Mouse (Mus musculus) ES-E14 (cell line): Measurements from ENCODE around the gene Cgnl1. TPM values are rescaled to one million over a fixed set of nuclear protein-coding genes. Genes with fewer than 3 reads are reported as not detected.

Experiments used
- DNase-seq: peaks from one replicate; pipeline ENCODE4 v3.0.0-alpha.2; 2013; ENCODE audit warnings: low read depth, low spot score
- H3K27ac ChIP-seq: 2 replicates; pipeline ENCODE4 v1.5.1; 2012; ENCODE audit warnings: low read depth, mild to moderate bottlenecking, low read length, moderate library complexity, mixed read lengths; ENCODE audit not compliant: poor library complexity, insufficient read depth, severe bottlenecking
- H3K36me3 ChIP-seq: 2 replicates; pipeline ENCODE4 v1.6.1; 2012; ENCODE audit warnings: mild to moderate bottlenecking, low read length, moderate library complexity, mixed read lengths; ENCODE audit not compliant: control insufficient read depth, poor library complexity, insufficient read depth, severe bottlenecking
- H3K4me1 ChIP-seq, 2 experiments: fragments of 150-350 bp in 1 of 2; sonication (generic) in 1 of 2; 2 replicates each; pipeline ENCODE4 v1.6.1; 2012; ENCODE audit warnings: low read length in 2 of 2, mild to moderate bottlenecking in 1 of 2, mixed read lengths in 1 of 2; ENCODE audit not compliant: control insufficient read depth in 2 of 2, insufficient read depth in 2 of 2, poor library complexity in 1 of 2
- H3K4me3 ChIP-seq, 2 experiments: fragments of 150-350 bp in 1 of 2; sonication (generic) in 1 of 2; 2 replicates each; pipeline ENCODE4 v1.5.1; 2012; ENCODE audit warnings: low read length in 2 of 2, low read depth in 1 of 2, mild to moderate bottlenecking in 1 of 2, mixed read lengths in 1 of 2; ENCODE audit not compliant: insufficient read depth in 1 of 2, poor library complexity in 1 of 2, severe bottlenecking in 1 of 2
- H3K9ac ChIP-seq: 2 replicates; pipeline ENCODE4 v1.6.1; 2012; ENCODE audit warnings: low read depth, mild to moderate bottlenecking, low read length, mixed read lengths; ENCODE audit not compliant: poor library complexity, insufficient read depth, severe bottlenecking
- H3K9me3 ChIP-seq: fragments of 150-350 bp; sonication (generic); 2 replicates; pipeline ENCODE4 v1.6.1; 2012; ENCODE audit warnings: low read depth, mild to moderate bottlenecking, low read length; ENCODE audit not compliant: control insufficient read depth, insufficient read depth
- CHD2 ChIP-seq: IDR thresholded peaks from 2 replicates; pipeline ENCODE4 v1.6.1; 2014; ENCODE audit warnings: mild to moderate bottlenecking, low read depth, low read length, inconsistent platforms
- HCFC1 ChIP-seq: IDR thresholded peaks from 2 replicates; pipeline ENCODE4 v1.6.1; 2012; ENCODE audit warnings: low read length, inconsistent platforms, borderline replicate concordance; ENCODE audit not compliant: insufficient read depth
- MAFK ChIP-seq: IDR thresholded peaks from 2 replicates; pipeline ENCODE4 v1.6.1; 2014; ENCODE audit warnings: mild to moderate bottlenecking, low read depth, low read length, inconsistent platforms; ENCODE audit not compliant: insufficient read depth
- ZC3H11A ChIP-seq: IDR thresholded peaks from 2 replicates; pipeline ENCODE4 v1.6.1; 2012; ENCODE audit warnings: low read depth, mild to moderate bottlenecking, inconsistent platforms, low read length, borderline replicate concordance
- ZNF384 ChIP-seq: IDR thresholded peaks from 2 replicates; pipeline ENCODE4 v1.6.1; 2012; ENCODE audit warnings: low read depth, low read length, inconsistent platforms
- in situ Hi-C, 2 experiments: fragments of 600-800 bp; cut with MboI; formaldehyde crosslinking; loops; one replicate each; pipeline ENCODE4 v1.15.1; 2025; ENCODE audit warnings: low sequenced_read_pairs in 2 of 2, inconsistent platforms in 1 of 2; ENCODE audit not compliant: unreplicated experiment in 2 of 2
- total RNA-seq: library from RNA; depleted of rRNA; stranded (reverse); fragments of 300-350 nt; gene quantifications from 2 replicates; pipeline ENCODE4 v1.2.3, GENCODE M21; 2012

Cgnl1 gene
- total RNA-seq, 1 experiment: 45.9 TPM

DNA sequence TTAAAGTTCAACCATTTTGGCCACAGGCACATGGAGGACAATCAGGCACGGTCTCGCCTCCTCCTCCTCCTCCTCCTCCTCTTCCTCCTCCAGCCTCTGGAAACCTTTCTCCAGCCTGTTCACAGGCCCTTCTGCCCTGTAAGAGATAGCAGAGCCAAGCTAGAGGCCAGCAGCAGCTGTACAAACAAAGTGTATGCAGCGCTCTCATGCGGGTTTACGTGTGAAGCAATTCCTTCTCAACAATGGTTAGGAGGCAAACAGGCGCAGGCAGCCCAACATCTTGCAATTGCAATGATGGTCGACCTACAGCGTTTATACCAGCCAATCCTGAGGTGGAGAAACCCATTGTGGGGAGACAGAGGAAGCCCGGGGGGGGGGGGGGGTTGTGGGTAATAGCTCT, 110.9 kb downstream of the Cgnl1 start:
- no peak for TF ChIP-seq CHD2
- TF ChIP-seq MAFK: no peak
- H3K27ac ChIP-seq: no peak overlapping the region
- no peaks in the 10 kb centered on the region for H3K4me1 ChIP-seq
- H3K9ac ChIP-seq: no peak overlapping the region
- H3K4me3 ChIP-seq: no peak overlapping the region
- H3K9me3 ChIP-seq: no peaks in the 10 kb centered on the region
- in situ Hi-C loops: no loop called here
- no peaks in the 10 kb centered on the region for H3K36me3 ChIP-seq
- DNase-seq: no peak

DNA sequence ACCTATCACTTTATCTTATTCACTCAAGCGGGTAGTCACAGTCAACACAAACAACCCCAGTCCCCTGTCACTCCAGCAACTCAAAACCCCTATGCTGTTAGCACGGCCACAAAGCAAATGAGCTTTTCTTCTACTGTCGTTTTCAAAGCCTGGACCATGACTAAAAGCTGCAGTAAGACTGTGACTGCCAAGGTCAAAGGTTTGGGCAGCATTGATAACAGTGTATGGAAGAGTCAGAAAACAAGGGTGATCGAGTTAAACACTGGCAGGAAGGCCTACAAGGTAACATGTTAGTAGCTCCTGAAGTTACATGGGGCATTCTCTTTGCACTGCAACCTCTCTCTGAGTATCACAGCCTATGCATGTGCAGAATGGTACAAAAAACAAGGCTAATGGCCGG, 111.7 kb downstream of the Cgnl1 start:
- no peak overlapping the region for H3K27ac ChIP-seq
- H3K9ac ChIP-seq: no peak overlapping the region
- TF ChIP-seq CHD2 (no peak), MAFK (no peak), HCFC1 (no peak), ZC3H11A (no peak), ZNF384 (no peak)
- H3K9me3 ChIP-seq: no peaks in the 10 kb centered on the region
- no peak for DNase-seq
- no peaks in the 10 kb centered on the region for H3K4me1 ChIP-seq
- in situ Hi-C loops: no loop called here
- H3K36me3 ChIP-seq: no peaks in the 10 kb centered on the region
- H3K4me3 ChIP-seq: no peak overlapping the region

DNA sequence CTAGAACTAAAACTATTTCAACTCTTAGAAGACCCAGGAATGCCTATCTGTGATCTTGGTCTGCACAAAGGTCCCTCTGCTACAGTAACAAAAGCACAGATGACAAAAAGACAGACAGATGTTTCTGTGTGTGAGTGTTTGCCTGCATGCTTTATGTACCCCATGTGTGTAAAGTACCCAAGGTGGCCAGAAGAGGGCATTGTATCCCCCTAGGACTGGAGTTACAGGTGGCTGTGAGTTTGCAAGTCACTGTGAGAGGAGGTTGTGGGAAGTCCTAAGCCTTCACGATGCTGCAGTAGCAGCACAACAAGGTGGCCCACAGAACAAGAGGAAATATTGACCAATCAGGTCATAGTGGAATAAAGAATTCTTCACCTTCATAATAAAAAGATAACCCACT, 114.2 kb downstream of the Cgnl1 start:
- no peak overlapping the region for H3K27ac ChIP-seq
- H3K9ac ChIP-seq: no peak overlapping the region
- in situ Hi-C loops: no loop called here
- H3K4me1 ChIP-seq: no peaks in the 10 kb centered on the region
- no peaks in the 10 kb centered on the region for H3K9me3 ChIP-seq
- no peak overlapping the region for H3K4me3 ChIP-seq
- no peak for DNase-seq
- TF ChIP-seq MAFK (no peak), ZNF384 (no peak), HCFC1 (no peak), ZC3H11A (no peak), CHD2 (no peak)
- H3K36me3 ChIP-seq: no peaks in the 10 kb centered on the region

DNA sequence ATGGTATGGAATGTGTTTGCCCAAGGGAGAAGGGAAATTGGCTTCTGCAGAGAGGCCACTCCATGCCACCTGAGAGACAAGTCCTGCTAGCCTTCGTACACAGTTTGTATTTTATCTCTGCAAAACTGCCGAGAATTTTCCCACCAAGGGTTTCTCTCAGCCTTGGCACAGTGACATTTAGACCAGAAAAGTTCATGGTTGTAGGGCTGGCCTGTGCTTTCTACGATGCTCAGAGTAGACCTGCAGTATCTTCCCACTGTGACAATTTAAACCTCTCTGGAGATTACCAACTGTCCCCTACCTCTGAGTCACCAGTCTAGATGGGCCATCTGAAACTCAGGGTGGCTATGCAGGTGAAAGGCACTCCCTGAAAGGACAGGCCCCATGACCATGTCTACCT, 116.5 kb downstream of the Cgnl1 start:
- in situ Hi-C loops: no loop called here

DNA sequence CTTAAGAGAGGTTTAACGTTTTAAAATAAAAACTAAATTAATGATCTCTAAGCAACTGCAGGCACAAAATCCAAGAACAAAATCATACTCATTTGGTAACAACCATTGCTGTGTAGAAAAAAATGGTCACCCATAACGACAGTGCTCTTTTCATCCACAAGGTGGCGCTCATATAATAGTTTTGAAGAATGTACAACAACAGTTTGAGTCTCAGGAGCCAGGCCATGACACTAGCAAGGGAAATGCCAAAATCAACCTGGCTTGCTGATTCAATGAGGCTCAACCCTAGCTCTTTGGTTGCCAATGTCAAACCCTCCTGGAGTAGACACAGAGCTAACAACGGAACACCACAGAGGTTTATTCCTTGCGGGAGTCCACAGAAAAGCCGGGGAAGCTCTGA, 125.3 kb downstream of the Cgnl1 start:
- in situ Hi-C loops: loop anchor here (5.0 to 10.0 kb wide), 3 partner anchors 129 to 161 kb away; partner anchors contain the start of gene Cgnl1 (in 1 of the 2)
- H3K9ac ChIP-seq: no peak overlapping the region
- no peak overlapping the region for H3K4me3 ChIP-seq
- peaks cover 0 to 2% of the 10 kb centered on the region in 2 experiments; a peak in 2 of 4 replicates for H3K4me1 ChIP-seq
- TF ChIP-seq ZC3H11A (peak; percentile 78), CHD2 (no peak), ZNF384 (peak; percentile 89), HCFC1 (no peak), MAFK (no peak)
- no peaks in the 10 kb centered on the region for H3K9me3 ChIP-seq
- DNase-seq: peak; percentile 69
- no peaks in the 10 kb centered on the region for H3K36me3 ChIP-seq
- no peak overlapping the region for H3K27ac ChIP-seq

More for the DNA sequence above, 116.5 kb downstream of the Cgnl1 start:
- no peak overlapping the region for H3K4me3 ChIP-seq
- no peak for TF ChIP-seq MAFK
- TF ChIP-seq ZC3H11A: no peak
- TF ChIP-seq CHD2: no peak
- no peak for TF ChIP-seq ZNF384
- TF ChIP-seq HCFC1: no peak
- no peak for DNase-seq
- peaks cover 0 to 4% of the 10 kb centered on the region in 2 experiments; a peak in 2 of 4 replicates for H3K4me1 ChIP-seq
- no peak overlapping the region for H3K9ac ChIP-seq
- no peaks in the 10 kb centered on the region for H3K9me3 ChIP-seq
- no peak overlapping the region for H3K27ac ChIP-seq
- H3K36me3 ChIP-seq: no peaks in the 10 kb centered on the region
